Mouse (Mus musculus) skeletal muscle tissue, postnatal 0 days (tissue): ENCODE measurements around the gene Stk31. TPM values are rescaled to one million over a fixed set of nuclear protein-coding genes. Genes with fewer than 3 reads are reported as not detected.

Source experiments
- polyA plus RNA-seq: library from polyadenylated mRNA; unstranded; fragments of >200 nt; fragmentation: Nextera tagmentation; extraction: Ambion mirVana; gene quantifications from 2 replicates; pipeline ENCODE4 v1.2.1, GENCODE M21; 2015

The Stk31 gene
- polyA plus RNA-seq, result 0.05 TPM in 1 of 2 replicates, not detected in the other

DNA sequence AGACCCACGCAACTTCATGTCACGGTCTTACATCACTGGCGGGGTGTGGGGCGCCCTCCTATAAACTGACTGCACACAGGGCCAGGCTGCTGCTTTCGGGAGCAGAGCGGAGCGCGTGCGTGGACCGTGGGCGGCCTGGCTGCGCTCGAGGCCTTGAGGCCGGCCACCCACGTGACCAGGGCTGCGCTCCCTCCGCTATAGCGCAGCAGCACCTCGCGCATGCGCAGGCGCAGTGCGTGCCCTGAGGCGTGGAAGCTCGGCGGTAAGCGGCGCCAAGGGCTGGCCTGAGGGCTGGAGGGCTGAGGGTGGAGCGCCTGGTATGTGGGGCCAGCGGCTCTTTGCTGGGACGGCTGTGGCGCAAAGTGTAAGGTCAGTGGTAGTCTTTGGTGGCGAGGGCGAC is at the start of gene Stk31:
Stk31 (plus strand) TSS at position 289 of the 400 bp plus-strand sequence.

DNA sequence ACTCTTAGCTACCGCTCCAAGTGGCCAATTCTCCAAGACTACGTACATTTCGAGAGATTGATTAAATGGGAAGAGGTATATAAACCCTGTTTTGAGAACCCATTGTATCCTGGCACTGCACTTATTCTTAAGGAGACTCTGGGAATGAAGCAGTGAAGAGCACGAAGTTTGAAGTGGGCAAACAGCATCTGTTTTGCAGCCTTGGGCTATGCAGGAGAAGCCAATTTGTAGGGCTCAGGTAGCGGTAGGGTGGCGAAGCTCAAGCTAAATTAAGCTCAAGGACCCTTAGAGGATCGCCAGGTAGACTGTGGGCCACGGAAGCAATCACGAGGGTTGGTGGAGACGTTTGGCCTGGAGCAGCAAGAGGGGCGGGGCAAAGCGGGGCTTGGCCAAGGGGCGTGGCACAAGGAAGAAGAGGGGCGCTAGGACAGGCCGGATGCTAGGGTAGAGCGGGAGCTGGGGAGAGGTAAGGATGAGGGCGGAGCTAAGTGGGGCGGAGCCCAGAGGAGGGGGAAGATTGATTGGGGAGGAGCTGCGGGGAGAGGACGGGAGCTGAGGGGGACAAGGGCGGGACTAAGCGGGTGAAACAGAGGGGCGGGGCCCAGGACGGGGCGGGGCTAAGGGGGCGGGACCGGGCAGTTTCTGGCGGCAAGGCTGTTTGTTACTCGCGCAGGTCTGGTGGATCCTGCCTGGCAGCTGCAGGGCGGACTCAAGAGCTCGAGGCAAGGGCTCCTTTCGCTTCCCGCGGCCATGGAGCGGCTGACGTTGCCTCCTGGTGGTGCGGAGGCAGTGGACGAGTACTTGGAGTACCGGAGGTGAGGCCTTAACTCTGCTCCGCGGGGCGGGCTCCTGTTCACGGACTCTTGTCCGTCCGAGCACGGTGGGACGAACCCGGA is 28.0 kb upstream of the Stk31 start, which contains the start of gene Fam221a:
Fam221a (plus strand) TSS at position 581 of the 896 bp plus-strand sequence.

Other genes with a start within 250 kb of the Stk31 start
- 19.2 and 20.9 TPM in 2 replicates for gene Igf2bp3, start 180.6 kb upstream of the Stk31 start, polyA plus RNA-seq
- 23.6 and 27.6 TPM in 2 replicates for gene Tra2a, start 131.6 kb upstream of the Stk31 start, polyA plus RNA-seq
- gene Ccdc126, start 76.3 kb upstream of the Stk31 start, polyA plus RNA-seq, result 3.2 and 4.4 TPM in 2 replicates
- gene Fam221a, start 27.9 kb upstream of the Stk31 start, polyA plus RNA-seq, result 3.4 and 3.8 TPM in 2 replicates